Mouse (Mus musculus): ENCODE results near the gene Vasn. TPM values are rescaled to one million over a fixed set of nuclear protein-coding genes. Genes with fewer than 3 reads are reported as not detected.

Gene Vasn
- 13.5 and 15.9 TPM in 2 replicates for polyA plus RNA-seq (2012; rRNA removed)

GRCm38 (mm10) chr16:4639831-4640237 lies at the start of gene Vasn, which contains the start of gene Dnaja3:
Gene Vasn (plus strand): TSS chr16:4639941.
Gene Dnaja3 (plus strand): TSS chr16:4639989.
- Histone ChIP-seq H3K4me1 (ENCODE audit: control insufficient read depth, insufficient read depth, low read length) (peaks cover 20% of the 10 kb centered on the region), H3K4me3 (ENCODE audit: control insufficient read depth, low read depth, low read length) (peak within 1 kb of the TSS; percentile 85), H3K27me3 (ENCODE audit: control insufficient read depth, insufficient read depth, low read length) (no peaks in the 10 kb centered on the region), H3K36me3 (ENCODE audit: control insufficient read depth, insufficient read depth, low read length) (no peaks in the 10 kb centered on the region), H3K27ac (ENCODE audit: control insufficient read depth, insufficient read depth, low read depth, low read length) (peak within 1 kb of the TSS; percentile 51)
- TF ChIP-seq POLR2A (IDR thresholded peaks at IDR 0.05; ENCODE audit: control insufficient read depth, low read depth, low read length) (peak; percentile 77), CTCF (IDR thresholded peaks at IDR 0.05; ENCODE audit: control insufficient read depth, insufficient read depth, insufficient replicate concordance, low read depth, low read length) (no peak)

DNA sequence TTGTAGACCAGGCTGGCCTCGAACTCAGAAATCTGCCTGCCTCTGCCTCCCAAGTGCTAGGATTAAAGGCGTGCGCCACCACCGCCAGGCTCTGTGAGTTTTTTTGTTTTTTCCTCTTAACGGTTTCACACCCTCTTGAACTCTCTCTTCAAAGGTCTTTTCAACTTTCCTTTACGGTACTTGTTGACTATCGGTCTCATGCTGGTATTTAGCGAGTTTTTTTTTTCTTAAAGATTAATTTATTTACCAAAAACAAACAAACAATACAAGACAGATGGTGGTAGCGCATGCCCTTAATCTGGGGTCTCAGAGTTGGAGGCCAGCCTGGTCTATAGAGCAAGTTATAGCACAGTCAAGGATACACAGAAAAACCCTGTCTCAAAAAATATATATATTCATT lies 49.5 kb upstream of the Vasn start:
- Histone ChIP-seq H3K27me3 (ENCODE audit: control insufficient read depth, insufficient read depth, low read length) (no peaks in the 10 kb centered on the region), H3K4me3 (ENCODE audit: control insufficient read depth, low read depth, low read length) (no peak overlapping the region), H3K4me1 (ENCODE audit: control insufficient read depth, insufficient read depth, low read length) (peaks cover 15% of the 10 kb centered on the region), H3K36me3 (ENCODE audit: control insufficient read depth, insufficient read depth, low read length) (no peaks in the 10 kb centered on the region), H3K27ac (ENCODE audit: control insufficient read depth, insufficient read depth, low read depth, low read length) (no peak overlapping the region)
- TF ChIP-seq POLR2A (IDR thresholded peaks at IDR 0.05; ENCODE audit: control insufficient read depth, low read depth, low read length) (no peak), CTCF (IDR thresholded peaks at IDR 0.05; ENCODE audit: control insufficient read depth, insufficient read depth, insufficient replicate concordance, low read depth, low read length) (no peak)

DNA sequence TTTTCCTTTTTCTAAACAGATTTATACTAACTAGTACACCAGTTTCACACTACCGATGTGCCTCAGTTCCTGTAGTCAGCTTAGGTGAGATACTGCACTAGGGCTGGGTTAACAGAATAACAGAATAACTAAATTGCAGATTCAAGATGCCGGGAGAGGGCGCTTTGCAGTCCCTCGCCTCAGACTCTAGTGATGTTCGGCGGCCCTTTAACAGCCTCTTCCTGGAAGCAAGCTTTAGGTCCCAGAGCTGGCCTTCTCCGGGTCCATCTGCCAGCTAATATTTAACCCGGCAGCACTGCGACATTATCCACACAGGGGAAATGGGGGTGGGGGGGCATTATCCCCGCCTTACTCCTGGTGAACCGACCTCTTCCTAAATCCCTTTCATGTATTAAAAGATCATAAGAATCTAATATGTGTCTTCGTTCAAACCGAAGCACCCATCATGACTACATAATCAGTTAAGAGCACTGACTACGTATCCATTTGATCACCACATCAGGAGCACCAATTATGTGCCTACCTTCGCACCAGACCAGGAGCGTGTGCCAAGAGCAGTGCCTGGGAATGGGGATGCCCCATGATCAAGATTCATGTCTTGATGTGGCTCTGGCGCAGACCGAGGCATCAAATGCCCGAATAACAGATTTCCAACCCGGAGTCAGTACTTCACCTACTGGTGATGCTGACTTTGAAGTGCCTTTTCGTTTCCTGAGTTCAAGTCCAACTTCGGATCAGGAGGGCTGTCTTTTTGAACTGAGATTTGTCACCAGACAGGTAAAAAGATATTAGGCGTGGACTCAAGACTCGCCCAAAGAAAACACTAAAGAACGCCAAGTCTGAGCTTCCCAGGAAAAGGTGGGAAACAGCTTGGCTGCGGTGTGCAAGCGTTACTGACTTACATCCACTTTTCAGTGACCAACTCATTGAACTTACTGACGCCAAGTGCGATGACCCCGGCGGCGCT lies 46.5 kb upstream of the Vasn start:
- H3K4me1 ChIP-seq (ENCODE audit: control insufficient read depth, insufficient read depth, low read length), result peaks cover 12% of the 10 kb centered on the region
- no peaks in the 10 kb centered on the region for H3K27me3 ChIP-seq (ENCODE audit: control insufficient read depth, insufficient read depth, low read length)
- H3K27ac ChIP-seq (ENCODE audit: control insufficient read depth, insufficient read depth, low read depth, low read length), result peak overlapping the region; percentile 7

GRCm38 (mm10) chr16:4593971-4594813 lies 45.5 kb upstream of the Vasn start, which contains the start of gene Glis2:
Gene Glis2 (plus strand): TSS chr16:4594713.
- Histone ChIP-seq H3K4me3 (ENCODE audit: control insufficient read depth, low read depth, low read length) (peak within 1 kb of the TSS; percentile 83), H3K4me1 (ENCODE audit: control insufficient read depth, insufficient read depth, low read length) (peaks cover 12% of the 10 kb centered on the region), H3K36me3 (ENCODE audit: control insufficient read depth, insufficient read depth, low read length) (no peaks in the 10 kb centered on the region), H3K27me3 (ENCODE audit: control insufficient read depth, insufficient read depth, low read length) (no peaks in the 10 kb centered on the region), H3K27ac (ENCODE audit: control insufficient read depth, insufficient read depth, low read depth, low read length) (peak within 1 kb of the TSS; percentile 66)
- TF ChIP-seq CTCF (IDR thresholded peaks at IDR 0.05; ENCODE audit: control insufficient read depth, insufficient read depth, insufficient replicate concordance, low read depth, low read length) (no peak), POLR2A (IDR thresholded peaks at IDR 0.05; ENCODE audit: control insufficient read depth, low read depth, low read length) (no peak)

More for the DNA sequence above, 46.5 kb upstream of the Vasn start:
- Histone ChIP-seq H3K4me3 (ENCODE audit: control insufficient read depth, low read depth, low read length) (peak overlapping the region; percentile 83), H3K36me3 (ENCODE audit: control insufficient read depth, insufficient read depth, low read length) (no peaks in the 10 kb centered on the region)
- TF ChIP-seq POLR2A (IDR thresholded peaks at IDR 0.05; ENCODE audit: control insufficient read depth, low read depth, low read length) (no peak), CTCF (IDR thresholded peaks at IDR 0.05; ENCODE audit: control insufficient read depth, insufficient read depth, insufficient replicate concordance, low read depth, low read length) (no peak)

DNA sequence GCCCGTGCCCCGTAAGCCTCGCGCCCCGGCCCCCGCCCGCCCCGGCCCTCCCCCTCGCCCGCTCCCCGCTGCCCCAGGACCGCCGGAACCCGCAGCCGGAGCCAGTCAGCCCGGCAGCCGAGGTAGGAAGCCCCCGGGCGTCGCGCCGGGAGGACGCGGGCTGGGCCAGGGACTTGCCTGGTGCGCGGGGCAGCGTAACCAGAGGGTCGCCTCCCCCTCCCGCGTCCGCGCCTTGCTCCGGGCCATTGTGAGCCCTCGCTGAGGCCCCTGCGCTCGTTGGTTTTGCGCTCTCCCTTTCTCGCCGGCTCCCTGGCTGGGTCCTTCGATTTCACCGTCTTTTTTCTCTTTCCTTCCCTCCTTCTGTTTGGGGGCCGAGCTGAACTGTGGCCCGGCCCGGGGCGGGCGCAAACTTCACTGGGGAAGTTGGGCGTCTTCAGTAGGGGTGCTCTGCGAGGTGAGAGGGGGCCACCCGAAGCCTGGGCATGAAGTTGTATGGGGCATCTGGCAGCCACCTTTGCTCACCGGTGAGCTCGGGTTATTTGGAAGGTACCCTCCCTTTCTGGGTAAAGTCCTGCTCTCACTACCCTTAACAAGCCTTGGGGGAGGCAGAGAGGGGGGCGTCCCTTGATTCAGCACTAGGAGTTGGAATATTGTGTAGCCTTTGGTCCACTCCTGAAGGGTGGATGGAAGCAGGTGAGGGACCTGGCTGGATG lies 44.8 kb upstream of the Vasn start:
- Histone ChIP-seq H3K36me3 (ENCODE audit: control insufficient read depth, insufficient read depth, low read length) (no peaks in the 10 kb centered on the region), H3K27me3 (ENCODE audit: control insufficient read depth, insufficient read depth, low read length) (no peaks in the 10 kb centered on the region), H3K27ac (ENCODE audit: control insufficient read depth, insufficient read depth, low read depth, low read length) (peak overlapping the region; percentile 66; the same call in 1 of the 2 replicates), H3K4me1 (ENCODE audit: control insufficient read depth, insufficient read depth, low read length) (peaks cover 12% of the 10 kb centered on the region), H3K4me3 (ENCODE audit: control insufficient read depth, low read depth, low read length) (peak overlapping the region; percentile 83)
- TF ChIP-seq CTCF (IDR thresholded peaks at IDR 0.05; ENCODE audit: control insufficient read depth, insufficient read depth, insufficient replicate concordance, low read depth, low read length) (no peak), POLR2A (IDR thresholded peaks at IDR 0.05; ENCODE audit: control insufficient read depth, low read depth, low read length) (no peak)

- no peak overlapping the region for H3K27ac ChIP-seq (ENCODE audit: control insufficient read depth, insufficient read depth, low read depth, low read length)
- H3K4me1 ChIP-seq (ENCODE audit: control insufficient read depth, insufficient read depth, low read length), result peaks cover 12% of the 10 kb centered on the region
- H3K36me3 ChIP-seq (ENCODE audit: control insufficient read depth, insufficient read depth, low read length), result no peaks in the 10 kb centered on the region
- H3K4me3 ChIP-seq (ENCODE audit: control insufficient read depth, low read depth, low read length), result no peak overlapping the region
- no peaks in the 10 kb centered on the region for H3K27me3 ChIP-seq (ENCODE audit: control insufficient read depth, insufficient read depth, low read length)
- TF ChIP-seq CTCF (IDR thresholded peaks at IDR 0.05; ENCODE audit: control insufficient read depth, insufficient read depth, insufficient replicate concordance, low read depth, low read length) (no peak), POLR2A (IDR thresholded peaks at IDR 0.05; ENCODE audit: control insufficient read depth, low read depth, low read length) (no peak)
Measured at GRCm38 (mm10) chr16:4595527-4595963, 44.2 kb upstream of the Vasn start.

Measured in testis, adult 2 months (tissue).